Mouse (Mus musculus) midbrain, embryonic 12.5 days (tissue): ENCODE results near the gene Prpf19. TPM values are rescaled to one million over a fixed set of nuclear protein-coding genes. Genes with fewer than 3 reads are reported as not detected.
A peak's percentile ranks its signal among the peaks of the same experiment; 100 is the strongest.

Source experiments
- ATAC-seq: fragments of 200-750 bp; cut with Nextera tagmentation; 2 replicates; pipeline ENCODE4 v1.8.0; 2017; ENCODE audit warnings: low read depth, moderate TSS enrichment, moderate library complexity; ENCODE audit not compliant: low FRiP score
- H3K27ac ChIP-seq: fragments of 300-500 bp; sonication (generic); replicated peaks from 2 replicates; pipeline ENCODE4 v1.5.1; 2016; ENCODE audit warnings: mild to moderate bottlenecking
- H3K27me3 ChIP-seq: fragments of 300-500 bp; sonication (generic); 2 replicates; pipeline ENCODE4 v1.6.1; 2016; ENCODE audit warnings: mild to moderate bottlenecking
- H3K36me3 ChIP-seq: fragments of 300-500 bp; sonication (generic); 2 replicates; pipeline ENCODE4 v1.6.1; 2016
- H3K4me1 ChIP-seq: fragments of 300-500 bp; sonication (generic); 2 replicates; pipeline ENCODE4 v1.6.1; 2016
- H3K4me2 ChIP-seq: fragments of 300-500 bp; sonication (generic); replicated peaks from 2 replicates; pipeline ENCODE4 v1.6.1; 2016; ENCODE audit warnings: mild to moderate bottlenecking, moderate library complexity
- H3K4me3 ChIP-seq: fragments of 300-500 bp; sonication (generic); 2 replicates; pipeline ENCODE4 v1.5.1; 2016; ENCODE audit warnings: mild to moderate bottlenecking
- H3K9ac ChIP-seq: fragments of 300-500 bp; sonication (generic); replicated peaks from 2 replicates; pipeline ENCODE4 v1.6.1; 2016; ENCODE audit warnings: mild to moderate bottlenecking, moderate library complexity
- H3K9me3 ChIP-seq: fragments of 300-500 bp; sonication (generic); 2 replicates; pipeline ENCODE4 v1.6.1; 2016; ENCODE audit warnings: mild to moderate bottlenecking
- WGBS: fragments of 180-500 bp; shearing (Covaris S2); methylation state at CpG from one replicate; pipeline ENCODE4 v1.1.7; 2016; 5-methylcytosine and 5-hydroxymethylcytosine counted together
- polyA plus RNA-seq: library from polyadenylated mRNA; unstranded; fragments of >200 nt; fragmentation: Nextera tagmentation; extraction: Ambion mirVana; gene quantifications from 2 replicates; pipeline ENCODE4 v1.2.1, GENCODE M21; 2016

The Prpf19 gene
- polyA plus RNA-seq, 1 experiment from 2014 or later = 39.1 TPM

GRCm38 (mm10) chr19:10943955-10944354 is 48.9 kb downstream of the Prpf19 start:
- Histone ChIP-seq H3K27me3 (peaks cover 14% of the 10 kb centered on the region), H3K4me2 (no peak overlapping the region), H3K36me3 (peaks cover 46% of the 10 kb centered on the region), H3K9ac (no peak overlapping the region), H3K4me3 (no peak overlapping the region), H3K27ac (no peak overlapping the region), H3K9me3 (no peaks in the 10 kb centered on the region), H3K4me1 (peaks cover 36% of the 10 kb centered on the region)
- no peak for ATAC-seq
- 87% methylated on average over 3 of the region's 3 CpGs for WGBS

- peaks cover 7% of the 10 kb centered on the region; the same call in 1 of the 2 replicates for H3K27me3 ChIP-seq
- H3K36me3 ChIP-seq = peaks cover 46% of the 10 kb centered on the region
- H3K9ac ChIP-seq = no peak overlapping the region
- no peak overlapping the region for H3K27ac ChIP-seq
- peak overlapping the region; percentile 100 for H3K4me2 ChIP-seq
- no peaks in the 10 kb centered on the region for H3K9me3 ChIP-seq
- H3K4me3 ChIP-seq = no peak overlapping the region
- H3K4me1 ChIP-seq = peaks cover 28% of the 10 kb centered on the region
- WGBS = 90% methylated on average over 3 of the region's 3 CpGs
- ATAC-seq = no peak
Measured at GRCm38 (mm10) chr19:10946506-10946905, 51.5 kb downstream of the Prpf19 start.

GRCm38 (mm10) chr19:10947219-10947618 is 52.2 kb downstream of the Prpf19 start:
- 0 out of 2 replicates have a peak, but pooled peaks cover under 1% of the 10 kb centered on the region for H3K27me3 ChIP-seq
- peak overlapping the region; percentile 90 for H3K9ac ChIP-seq
- WGBS = 90% methylated on average over 5 of the region's 5 CpGs
- peak overlapping the region; percentile 74 for H3K4me3 ChIP-seq
- no peaks in the 10 kb centered on the region for H3K9me3 ChIP-seq
- H3K4me1 ChIP-seq = peaks cover 28% of the 10 kb centered on the region
- no peak overlapping the region for H3K27ac ChIP-seq
- peak overlapping the region; percentile 100 for H3K4me2 ChIP-seq
- ATAC-seq = no peak
- H3K36me3 ChIP-seq = peaks cover 40% of the 10 kb centered on the region

GRCm38 (mm10) chr19:10948416-10948815 is 53.4 kb downstream of the Prpf19 start:
- Histone ChIP-seq H3K4me3 (peak overlapping the region; percentile 74), H3K36me3 (peaks cover 28% of the 10 kb centered on the region), H3K27me3 (no peaks in the 10 kb centered on the region), H3K4me1 (peaks cover 30% of the 10 kb centered on the region), H3K9ac (peak overlapping the region; percentile 90), H3K9me3 (no peaks in the 10 kb centered on the region), H3K4me2 (peak overlapping the region; percentile 100), H3K27ac (no peak overlapping the region)
- under 1% methylated on average over 20 of the region's 20 CpGs for WGBS
- no peak for ATAC-seq

- H3K4me2 ChIP-seq = peak within 1 kb of the TSS; percentile 100
- peaks cover 30% of the 10 kb centered on the region for H3K4me1 ChIP-seq
- peak within 1 kb of the TSS; percentile 74 for H3K4me3 ChIP-seq
- H3K36me3 ChIP-seq = peaks cover 21% of the 10 kb centered on the region
- 1% methylated on average over 30 of the region's 30 CpGs for WGBS
- 0 out of 2 replicates have a peak within 1 kb of the TSS, but pooled peaks have one; percentile 25 for H3K27ac ChIP-seq
- H3K9me3 ChIP-seq = no peaks in the 10 kb centered on the region
- H3K9ac ChIP-seq = peak within 1 kb of the TSS; percentile 90
- no peaks in the 10 kb centered on the region for H3K27me3 ChIP-seq
- ATAC-seq = peak; percentile 98
Measured at GRCm38 (mm10) chr19:10949112-10949511, 54.1 kb downstream of the Prpf19 start, which contains the start of gene Ccdc86. Gene Ccdc86, minus strand, starts transcription at chr19:10949266.

GRCm38 (mm10) chr19:10949558-10949957 is 54.5 kb downstream of the Prpf19 start:
- ATAC-seq = peak; percentile 20
- 39% methylated on average over 9 of the region's 9 CpGs for WGBS
- H3K27ac ChIP-seq = 0 out of 2 replicates have a peak overlapping the region, but pooled peaks have one; percentile 25

GRCm38 (mm10) chr19:10952021-10952939 is 57.2 kb downstream of the Prpf19 start:
- no peak overlapping the region for H3K4me3 ChIP-seq
- WGBS = 63% methylated on average over 11 of the region's 11 CpGs
- no peaks in the 10 kb centered on the region for H3K9me3 ChIP-seq
- 0 out of 2 replicates have a peak overlapping the region, but pooled peaks have one; percentile 5 for H3K4me2 ChIP-seq
- H3K4me1 ChIP-seq = peaks cover 19% of the 10 kb centered on the region
- no peaks in the 10 kb centered on the region for H3K27me3 ChIP-seq
- H3K36me3 ChIP-seq = no peaks in the 10 kb centered on the region
- no peak overlapping the region for H3K9ac ChIP-seq
- peak overlapping the region; percentile 67 for H3K27ac ChIP-seq
- peak; percentile 25; the same call in 1 of the 2 replicates for ATAC-seq

More at GRCm38 (mm10) chr19:10949558-10949957, 54.5 kb downstream of the Prpf19 start:
- Histone ChIP-seq H3K4me1 (peaks cover 30% of the 10 kb centered on the region), H3K9me3 (no peaks in the 10 kb centered on the region), H3K27me3 (no peaks in the 10 kb centered on the region), H3K9ac (peak overlapping the region; percentile 46; the same call in 1 of the 2 replicates), H3K4me2 (peak overlapping the region; percentile 100), H3K36me3 (peaks cover 16% of the 10 kb centered on the region), H3K4me3 (peak overlapping the region; percentile 74)

Other genes starting within 250 kb of the Prpf19 start
- not detected in 2 replicates for gene Pga5, start 217.2 kb upstream of the Prpf19 start, polyA plus RNA-seq
- 30.5 and 31.9 TPM in 2 replicates for gene Vps37c, start 206.5 kb upstream of the Prpf19 start, polyA plus RNA-seq
- gene Cd5, start 156.2 kb upstream of the Prpf19 start, polyA plus RNA-seq = 0.27 and 0.32 TPM in 2 replicates
- not detected in 2 replicates for gene Cd6, start 65.2 kb upstream of the Prpf19 start, polyA plus RNA-seq
- gene Slc15a3, start 55.5 kb upstream of the Prpf19 start, polyA plus RNA-seq = 0.12 and 0.29 TPM in 2 replicates
- 146 and 150 TPM in 2 replicates for gene Tmem132a, start 25.3 kb upstream of the Prpf19 start, polyA plus RNA-seq
- 36.4 and 40.3 TPM in 2 replicates for gene Tmem109, start 13.2 kb upstream of the Prpf19 start, polyA plus RNA-seq
- 0.38 TPM in 1 of 2 replicates, not detected in the other for gene Zp1, start 25.4 kb downstream of the Prpf19 start, polyA plus RNA-seq
- 0.09 and 0.12 TPM in 2 replicates for gene Ptgdr2, start 41.9 kb downstream of the Prpf19 start, polyA plus RNA-seq
- 21.6 and 23.7 TPM in 2 replicates for gene Ccdc86, start 54.0 kb downstream of the Prpf19 start, polyA plus RNA-seq
- not detected in 2 replicates for gene Ms4a10, start 79.4 kb downstream of the Prpf19 start, polyA plus RNA-seq
- not detected in 2 replicates for gene Ms4a15, start 98.0 kb downstream of the Prpf19 start, polyA plus RNA-seq
- gene Ms4a18, start 122.8 kb downstream of the Prpf19 start, polyA plus RNA-seq = not detected in 2 replicates
- not detected in 2 replicates for gene Ms4a8a, start 185.9 kb downstream of the Prpf19 start, polyA plus RNA-seq
- not detected in 2 replicates for gene 1700017D01Rik, start 235.6 kb downstream of the Prpf19 start, polyA plus RNA-seq